Mouse (Mus musculus): ENCODE measurements around the gene Krtap10-4. TPM values are rescaled to one million over a fixed set of nuclear protein-coding genes. Genes with fewer than 3 reads are reported as not detected.
A peak's percentile ranks its signal among the peaks of the same experiment; 100 is the strongest.
"Not testable (repeated sequence)": the region's sequence is repeated elsewhere in the genome, so short reads cannot be mapped to it uniquely, and the experiment has no call there.

The Krtap10-4 gene
- polyA plus RNA-seq, 1 experiment from 2014 or later, result not detected

DNA sequence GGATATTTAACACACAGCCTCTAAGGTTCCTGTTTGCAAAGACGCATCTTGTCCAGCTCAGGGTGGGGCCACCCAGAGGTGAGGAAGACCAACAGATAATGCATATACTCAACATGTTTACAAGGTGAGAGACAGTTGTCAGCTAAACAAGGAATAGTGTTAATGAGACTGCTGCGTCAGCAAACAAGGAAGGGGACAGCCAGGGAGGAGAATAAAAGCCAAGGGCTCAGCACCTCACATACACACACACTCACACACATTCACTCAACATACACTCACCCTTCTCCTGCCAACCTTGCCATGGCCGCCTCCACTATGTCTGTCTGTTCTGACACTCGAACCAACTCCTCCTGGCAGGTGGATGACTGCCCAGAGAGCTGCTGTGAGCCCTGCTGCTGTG, 12.5 kb downstream of the Krtap10-4 start, which contains the start of gene Gm2696:
Gm2696 (plus strand) TSS at position 301 of the 400 bp plus-strand sequence.
- no peak within 1 kb of the TSS for H3K4me3 ChIP-seq (ENCODE audit: control insufficient read depth in 1 of 2, insufficient read depth in 1 of 2, low read depth in 1 of 2, low read length in 2 of 2)
- H3K36me3 ChIP-seq (ENCODE audit: control insufficient read depth, insufficient read depth, low read length), result no peaks in the 10 kb centered on the region
- no peak within 1 kb of the TSS for H3K9ac ChIP-seq (ENCODE audit: low read length)
- no peaks in the 10 kb centered on the region for H3K4me1 ChIP-seq (ENCODE audit: control insufficient read depth in 2 of 2, insufficient read depth in 2 of 2, low read length in 2 of 2)
- no peaks in the 10 kb centered on the region for H3K27me3 ChIP-seq (ENCODE audit: control insufficient read depth, insufficient read depth, low read length)
- no peak within 1 kb of the TSS for H3K4me2 ChIP-seq (ENCODE audit: low read length)
- H3K9me3 ChIP-seq (ENCODE audit: control insufficient read depth, low read length), result 0 out of 2 replicates have a peak, but pooled peaks cover 3% of the 10 kb centered on the region
- H3K27ac ChIP-seq (replicated peaks in 1 of 2; ENCODE audit: control insufficient read depth in 1 of 2, insufficient read depth in 1 of 2, low read depth in 2 of 2, low read length in 2 of 2), result no peak within 1 kb of the TSS
- ATAC-seq (ENCODE audit: insufficient number of reproducible peaks, insufficient read depth, low FRiP score, low read depth), result no peak
- WGBS, result 35% methylated on average over 4 of the region's 4 CpGs

- Histone ChIP-seq H3K9me3 (ENCODE audit: control insufficient read depth, low read length) (0 out of 2 replicates have a peak, but pooled peaks cover 3% of the 10 kb centered on the region), H3K4me2 (ENCODE audit: low read length) (no peak within 1 kb of the TSS), H3K36me3 (ENCODE audit: control insufficient read depth, insufficient read depth, low read length) (no peaks in the 10 kb centered on the region), H3K4me3 (ENCODE audit: control insufficient read depth in 1 of 2, insufficient read depth in 1 of 2, low read depth in 1 of 2, low read length in 2 of 2) (no peak within 1 kb of the TSS), H3K27me3 (ENCODE audit: control insufficient read depth, insufficient read depth, low read length) (no peaks in the 10 kb centered on the region), H3K9ac (ENCODE audit: low read length) (no peak within 1 kb of the TSS), H3K27ac (replicated peaks in 1 of 2; ENCODE audit: control insufficient read depth in 1 of 2, insufficient read depth in 1 of 2, low read depth in 2 of 2, low read length in 2 of 2) (no peak within 1 kb of the TSS), H3K4me1 (ENCODE audit: control insufficient read depth in 2 of 2, insufficient read depth in 2 of 2, low read length in 2 of 2) (no peaks in the 10 kb centered on the region)
- 66% methylated on average over 5 of the region's 5 CpGs for WGBS
- no peak for ATAC-seq (ENCODE audit: insufficient number of reproducible peaks, insufficient read depth, low FRiP score, low read depth)
Observed at GRCm38 (mm10) chr10:77811743-77812142, 15.2 kb downstream of the Krtap10-4 start, which contains the start of gene Gm9507. TSS of gene Gm9507 (minus strand) at chr10:77811843.

- Histone ChIP-seq H3K9ac (ENCODE audit: low read length) (no peak overlapping the region), H3K4me2 (ENCODE audit: low read length) (no peak overlapping the region), H3K27ac (replicated peaks in 1 of 2; ENCODE audit: control insufficient read depth in 1 of 2, insufficient read depth in 1 of 2, low read depth in 2 of 2, low read length in 2 of 2) (no peak overlapping the region), H3K9me3 (ENCODE audit: control insufficient read depth, low read length) (no peaks in the 10 kb centered on the region), H3K4me1 (ENCODE audit: control insufficient read depth in 2 of 2, insufficient read depth in 2 of 2, low read length in 2 of 2) (peaks cover 0 to 3% of the 10 kb centered on the region in 2 experiments; a peak in 1 of 4 replicates), H3K4me3 (ENCODE audit: control insufficient read depth in 1 of 2, insufficient read depth in 1 of 2, low read depth in 1 of 2, low read length in 2 of 2) (no peak overlapping the region), H3K27me3 (ENCODE audit: control insufficient read depth, insufficient read depth, low read length) (no peaks in the 10 kb centered on the region), H3K36me3 (ENCODE audit: control insufficient read depth, insufficient read depth, low read length) (no peaks in the 10 kb centered on the region)
- WGBS, result 60% methylated on average over 3 of the region's 3 CpGs
- ATAC-seq (ENCODE audit: insufficient number of reproducible peaks, insufficient read depth, low FRiP score, low read depth), result no peak
Observed at GRCm38 (mm10) chr10:77804095-77804494, 22.8 kb downstream of the Krtap10-4 start.

DNA sequence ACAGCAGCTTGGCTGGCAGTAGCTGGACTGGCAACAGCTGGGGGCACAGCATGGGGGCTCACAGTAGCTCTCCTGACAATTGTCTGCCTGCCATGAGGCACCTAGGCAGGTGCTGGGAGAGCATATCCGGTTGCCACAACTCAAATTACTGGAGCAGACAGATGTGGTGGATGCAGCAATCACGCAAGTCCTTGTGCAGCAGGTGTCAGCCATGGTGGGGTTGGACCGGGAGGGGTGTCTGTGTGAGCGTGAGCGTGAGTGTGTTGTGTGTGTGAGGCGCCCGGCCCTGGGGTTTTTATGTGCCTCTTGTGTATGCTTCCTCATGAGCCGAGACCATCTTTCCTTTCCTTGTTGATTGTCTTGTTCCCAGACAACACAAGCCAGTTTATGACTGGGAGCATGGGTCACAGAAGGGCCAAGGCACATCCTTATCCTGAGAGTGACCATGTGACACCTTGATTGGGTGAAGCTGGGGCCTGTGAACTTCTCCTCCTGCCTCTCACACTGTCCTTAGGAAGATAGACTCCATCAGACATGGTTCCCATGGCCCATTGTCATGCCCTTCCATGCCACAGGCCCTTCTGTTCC, 27.9 kb downstream of the Krtap10-4 start, which contains the start of gene Gm19668:
Gm19668 (minus strand) TSS at position 213 of the 588 bp plus-strand sequence.
- Histone ChIP-seq H3K9me3 (ENCODE audit: control insufficient read depth, low read length) (no peaks in the 10 kb centered on the region), H3K9ac (ENCODE audit: low read length) (no peak within 1 kb of the TSS), H3K4me1 (ENCODE audit: control insufficient read depth in 2 of 2, insufficient read depth in 2 of 2, low read length in 2 of 2) (peaks cover 7 to 13% of the 10 kb centered on the region in 2 experiments; a peak in 2 of 4 replicates), H3K4me3 (ENCODE audit: control insufficient read depth in 1 of 2, insufficient read depth in 1 of 2, low read depth in 1 of 2, low read length in 2 of 2) (no peak within 1 kb of the TSS), H3K27me3 (ENCODE audit: control insufficient read depth, insufficient read depth, low read length) (no peaks in the 10 kb centered on the region), H3K27ac (replicated peaks in 1 of 2; ENCODE audit: control insufficient read depth in 1 of 2, insufficient read depth in 1 of 2, low read depth in 2 of 2, low read length in 2 of 2) (peak within 1 kb of the TSS in 1 of 2 experiments; percentile 28; a peak in 1 of 4 replicates), H3K36me3 (ENCODE audit: control insufficient read depth, insufficient read depth, low read length) (no peaks in the 10 kb centered on the region), H3K4me2 (ENCODE audit: low read length) (no peak within 1 kb of the TSS)
- ATAC-seq (ENCODE audit: insufficient number of reproducible peaks, insufficient read depth, low FRiP score, low read depth), result no peak
- 49% methylated on average over 8 of the region's 8 CpGs for WGBS

DNA sequence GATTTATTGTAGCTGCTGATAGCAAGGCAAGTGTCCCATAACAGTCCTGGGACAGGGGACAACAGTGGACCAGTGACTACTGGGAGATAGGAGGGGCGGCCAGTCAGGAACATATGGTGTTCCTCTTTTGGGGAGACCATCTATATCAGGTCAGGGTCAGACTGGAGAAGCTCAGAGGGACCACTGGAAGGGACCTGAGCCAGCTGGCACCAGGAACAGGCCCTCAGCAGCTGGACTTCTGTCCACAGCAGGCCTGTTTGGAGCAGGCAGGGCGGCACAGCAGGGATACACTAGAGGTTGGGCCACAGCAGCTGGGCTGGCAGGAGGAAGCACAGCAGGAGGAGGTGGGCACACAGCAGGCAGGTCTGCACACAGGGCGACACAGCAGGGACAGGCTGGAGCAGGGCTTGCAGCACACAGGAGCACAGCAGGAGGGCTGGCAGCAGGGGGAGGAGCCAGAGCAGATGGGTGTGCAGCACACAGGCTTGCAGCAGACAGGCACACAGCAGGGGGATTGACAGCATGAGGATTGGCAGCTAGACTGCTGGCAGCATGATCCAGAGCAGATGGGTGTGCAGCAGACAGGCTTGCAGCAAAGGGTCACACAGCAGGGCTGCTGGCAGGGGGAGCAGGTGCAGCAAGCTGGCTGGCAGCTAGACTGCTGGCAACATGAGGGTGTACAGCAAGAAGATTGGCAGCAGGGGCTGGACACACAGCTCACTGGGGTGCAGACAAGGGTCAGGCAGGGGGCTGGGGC, 28.6 kb downstream of the Krtap10-4 start:
- peak overlapping the region in 1 of 2 experiments; percentile 28; a peak in 1 of 4 replicates for H3K27ac ChIP-seq (replicated peaks in 1 of 2; ENCODE audit: control insufficient read depth in 1 of 2, insufficient read depth in 1 of 2, low read depth in 2 of 2, low read length in 2 of 2)

DNA sequence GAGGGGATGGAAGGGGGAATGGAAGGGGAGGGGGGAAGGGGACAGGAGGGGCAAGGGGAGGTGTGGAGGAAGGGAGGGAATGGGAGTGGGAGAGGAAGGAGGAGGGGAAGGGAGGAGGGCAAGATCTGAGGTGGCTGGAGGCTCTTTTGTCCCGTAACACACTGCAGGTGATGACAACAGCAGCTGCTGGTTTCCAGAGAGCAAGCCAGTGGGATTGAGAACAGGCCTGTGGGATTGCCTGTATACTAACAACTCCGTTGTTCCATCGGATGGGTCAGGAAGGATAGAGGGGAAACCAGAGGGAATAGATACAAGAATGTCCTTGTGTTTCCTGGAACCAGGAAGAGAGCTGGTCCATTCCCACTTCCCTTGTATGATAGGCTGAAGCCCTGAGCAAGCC, 29.2 kb downstream of the Krtap10-4 start:
- Histone ChIP-seq H3K4me3 (ENCODE audit: control insufficient read depth in 1 of 2, insufficient read depth in 1 of 2, low read depth in 1 of 2, low read length in 2 of 2) (no peak overlapping the region), H3K4me2 (ENCODE audit: low read length) (no peak overlapping the region), H3K27me3 (ENCODE audit: control insufficient read depth, insufficient read depth, low read length) (no peaks in the 10 kb centered on the region), H3K36me3 (ENCODE audit: control insufficient read depth, insufficient read depth, low read length) (no peaks in the 10 kb centered on the region), H3K27ac (replicated peaks in 1 of 2; ENCODE audit: control insufficient read depth in 1 of 2, insufficient read depth in 1 of 2, low read depth in 2 of 2, low read length in 2 of 2) (peak overlapping the region in 1 of 2 experiments; percentile 28; a peak in 1 of 4 replicates), H3K4me1 (ENCODE audit: control insufficient read depth in 2 of 2, insufficient read depth in 2 of 2, low read length in 2 of 2) (peaks cover 7 to 13% of the 10 kb centered on the region in 2 experiments; a peak in 2 of 4 replicates), H3K9me3 (ENCODE audit: control insufficient read depth, low read length) (no peaks in the 10 kb centered on the region), H3K9ac (ENCODE audit: low read length) (no peak overlapping the region)
- ATAC-seq (ENCODE audit: insufficient number of reproducible peaks, insufficient read depth, low FRiP score, low read depth), result no peak; the same call in 1 of the 2 replicates
- 5% methylated on average over 3 of the region's 3 CpGs for WGBS

More for the DNA sequence above, 28.6 kb downstream of the Krtap10-4 start:
- not testable (repeated sequence) for H3K36me3 ChIP-seq (ENCODE audit: control insufficient read depth, insufficient read depth, low read length); H3K4me3 ChIP-seq (ENCODE audit: control insufficient read depth in 1 of 2, insufficient read depth in 1 of 2, low read depth in 1 of 2, low read length in 2 of 2); ATAC-seq (ENCODE audit: insufficient number of reproducible peaks, insufficient read depth, low FRiP score, low read depth); H3K9me3 ChIP-seq (ENCODE audit: control insufficient read depth, low read length); H3K27me3 ChIP-seq (ENCODE audit: control insufficient read depth, insufficient read depth, low read length); H3K4me2 ChIP-seq (ENCODE audit: low read length); H3K9ac ChIP-seq (ENCODE audit: low read length)
- H3K4me1 ChIP-seq (ENCODE audit: control insufficient read depth in 2 of 2, insufficient read depth in 2 of 2, low read length in 2 of 2), result peaks cover 7 to 13% of the 10 kb centered on the region in 2 experiments; a peak in 2 of 4 replicates
- whole genome bisulfite sequencing, result 34% methylated on average over 3 of the region's 3 CpGs

DNA sequence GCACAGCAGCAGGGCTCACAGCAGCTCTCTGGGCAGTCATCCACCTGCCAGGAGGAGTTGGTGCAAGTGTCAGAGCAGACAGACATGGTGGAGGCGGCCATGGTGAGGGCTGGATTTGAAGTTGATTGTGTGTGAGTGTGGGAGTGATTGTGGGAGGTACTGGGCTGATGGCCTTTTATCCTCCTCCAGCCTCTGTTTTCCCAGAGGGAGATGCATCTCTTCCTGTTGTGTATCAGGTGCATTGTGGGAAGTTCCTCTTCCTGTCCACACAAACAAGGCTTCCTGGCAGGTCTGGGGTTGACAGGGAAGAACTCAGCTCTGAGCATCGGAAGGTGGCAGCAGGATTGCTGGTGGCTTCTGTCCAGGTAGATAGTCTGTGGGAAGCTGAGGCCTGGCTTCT, 31.9 kb downstream of the Krtap10-4 start, which contains the start of gene Gm9639:
Gm9639 (minus strand) TSS at position 101 of the 400 bp plus-strand sequence.
- Histone ChIP-seq H3K9me3 (ENCODE audit: control insufficient read depth, low read length) (no peaks in the 10 kb centered on the region), H3K36me3 (ENCODE audit: control insufficient read depth, insufficient read depth, low read length) (no peaks in the 10 kb centered on the region), H3K27ac (replicated peaks in 1 of 2; ENCODE audit: control insufficient read depth in 1 of 2, insufficient read depth in 1 of 2, low read depth in 2 of 2, low read length in 2 of 2) (no peak within 1 kb of the TSS), H3K27me3 (ENCODE audit: control insufficient read depth, insufficient read depth, low read length) (no peaks in the 10 kb centered on the region), H3K4me2 (ENCODE audit: low read length) (no peak within 1 kb of the TSS), H3K9ac (ENCODE audit: low read length) (no peak within 1 kb of the TSS), H3K4me1 (ENCODE audit: control insufficient read depth in 2 of 2, insufficient read depth in 2 of 2, low read length in 2 of 2) (peaks cover 7 to 13% of the 10 kb centered on the region in 2 experiments; a peak in 2 of 4 replicates), H3K4me3 (ENCODE audit: control insufficient read depth in 1 of 2, insufficient read depth in 1 of 2, low read depth in 1 of 2, low read length in 2 of 2) (no peak within 1 kb of the TSS)
- WGBS, result 69% methylated on average over 2 of the region's 2 CpGs
- no peak for ATAC-seq (ENCODE audit: insufficient number of reproducible peaks, insufficient read depth, low FRiP score, low read depth)

Data from heart, embryonic 14.5 days (tissue).